Mouse (Mus musculus) cortical plate, adult 2 months (tissue): ENCODE data around the gene Lrrc28.

ENCODE experiments used
- CTCF ChIP-seq: fragments of 200-500 bp; IDR thresholded peaks from 2 replicates; pipeline ENCODE4 v1.5.1; 2011; ENCODE audit warnings: mild to moderate bottlenecking, control low read depth, low read length; ENCODE audit not compliant: insufficient read depth; ENCODE audit errors: extremely low read depth
- POLR2A ChIP-seq: fragments of 200-500 bp; IDR thresholded peaks from 2 replicates; pipeline ENCODE4 v1.6.1; 2011; ENCODE audit warnings: mild to moderate bottlenecking, low read length, control low read depth; ENCODE audit not compliant: insufficient read depth; ENCODE audit errors: extremely low read depth

GRCm38 (mm10) chr7:67654668-67655067 lies 9.6 kb upstream of the Lrrc28 start:
- TF ChIP-seq CTCF: no peak
- TF ChIP-seq POLR2A: no peak
